Mouse (Mus musculus) heart, adult 2 months (tissue): ENCODE measurements around the gene Sema3b.

Experiments used
- CTCF ChIP-seq: fragments of 200-600 bp; IDR thresholded peaks from 2 replicates; pipeline ENCODE4 v1.8.1; 2022; ENCODE audit warnings: antibody characterized with exemption, mild to moderate bottlenecking, moderate library complexity
- EP300 ChIP-seq: fragments of 200-500 bp; IDR thresholded peaks from 2 replicates; pipeline ENCODE4 v1.6.1; 2011; ENCODE audit warnings: low read depth, low read length, control low read depth; ENCODE audit not compliant: insufficient read depth

DNA sequence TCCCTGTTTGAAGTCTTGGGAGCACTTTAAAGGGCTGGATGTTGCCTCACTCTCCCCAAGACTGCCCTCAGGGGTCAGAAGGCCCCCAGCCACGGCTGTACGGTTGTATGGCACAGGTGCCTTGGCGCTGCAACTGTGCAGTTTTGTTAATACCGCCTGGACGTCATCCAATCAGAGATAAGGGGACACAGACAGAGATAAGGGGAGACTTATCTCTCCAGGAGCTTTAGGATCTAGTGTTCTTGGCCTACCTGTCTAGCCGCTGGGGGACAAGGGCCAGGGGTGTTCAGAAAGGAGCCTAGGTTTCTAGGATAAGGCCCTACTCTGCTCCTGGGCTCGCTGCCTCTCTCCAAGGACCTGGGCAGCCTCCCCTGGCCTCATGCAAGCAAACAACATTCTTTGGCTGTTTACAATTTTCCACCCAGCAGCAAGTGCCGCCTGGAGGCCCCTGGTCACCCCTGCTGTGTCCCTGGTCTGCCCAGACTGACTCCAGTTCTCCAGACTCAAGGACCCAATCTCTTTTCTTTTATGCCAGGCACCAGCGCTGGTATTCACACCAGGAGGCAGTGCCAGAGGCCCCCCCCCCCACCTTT lies 1.3 kb downstream of the Sema3b start:
- TF ChIP-seq CTCF (no peak), EP300 (no peak)
